Mouse (Mus musculus) thymus, adult 2 months (tissue): Measurements from ENCODE around the gene Boc.

Experiments
- CTCF ChIP-seq: fragments of 200-500 bp; IDR thresholded peaks from 2 replicates; pipeline ENCODE4 v1.5.1; 2012; ENCODE audit warnings: mild to moderate bottlenecking, control low read depth, low read length, moderate library complexity, borderline replicate concordance; ENCODE audit not compliant: control insufficient read depth, poor library complexity, insufficient read depth; ENCODE audit errors: extremely low read depth
- POLR2A ChIP-seq: fragments of 200-500 bp; IDR thresholded peaks from 2 replicates; pipeline ENCODE4 v1.6.1; 2012; ENCODE audit warnings: mild to moderate bottlenecking, low read length, control low read depth, moderate library complexity; ENCODE audit not compliant: control insufficient read depth, poor library complexity, insufficient read depth; ENCODE audit errors: extremely low read depth

- TF ChIP-seq POLR2A (no peak), CTCF (no peak)
Measured at GRCm38 (mm10) chr16:44485691-44486090, 73.0 kb downstream of the Boc start.
